Mouse (Mus musculus): ENCODE measurements around the gene Nudcd3.

Gene Nudcd3

DNA sequence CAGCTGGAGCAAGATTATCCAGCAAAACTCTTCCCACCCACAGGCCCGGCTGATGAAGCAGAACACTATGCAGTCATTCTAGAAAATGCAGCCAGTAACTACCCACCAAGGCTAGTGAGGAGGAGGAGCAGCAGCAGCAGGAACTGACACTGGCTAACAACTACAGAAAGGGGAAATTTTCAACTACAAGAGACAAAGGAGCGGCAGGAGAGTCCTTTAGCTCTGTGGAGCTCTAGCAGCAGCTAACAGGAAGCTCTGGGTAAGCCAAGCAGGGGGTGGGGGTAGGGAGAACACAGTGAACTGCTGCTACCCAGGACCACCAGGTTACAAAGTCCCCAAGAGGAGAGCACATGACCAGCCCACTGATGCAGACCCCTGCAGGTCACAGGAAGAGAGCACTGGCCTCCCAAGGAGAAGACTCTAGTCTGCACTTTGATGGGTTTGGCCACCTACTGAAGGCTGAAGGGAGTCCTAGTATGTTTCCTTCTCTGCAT is 21.5 kb downstream of the Nudcd3 start:
- DNase-seq (ENCODE audit: low read depth, low spot score): no peak

DNA sequence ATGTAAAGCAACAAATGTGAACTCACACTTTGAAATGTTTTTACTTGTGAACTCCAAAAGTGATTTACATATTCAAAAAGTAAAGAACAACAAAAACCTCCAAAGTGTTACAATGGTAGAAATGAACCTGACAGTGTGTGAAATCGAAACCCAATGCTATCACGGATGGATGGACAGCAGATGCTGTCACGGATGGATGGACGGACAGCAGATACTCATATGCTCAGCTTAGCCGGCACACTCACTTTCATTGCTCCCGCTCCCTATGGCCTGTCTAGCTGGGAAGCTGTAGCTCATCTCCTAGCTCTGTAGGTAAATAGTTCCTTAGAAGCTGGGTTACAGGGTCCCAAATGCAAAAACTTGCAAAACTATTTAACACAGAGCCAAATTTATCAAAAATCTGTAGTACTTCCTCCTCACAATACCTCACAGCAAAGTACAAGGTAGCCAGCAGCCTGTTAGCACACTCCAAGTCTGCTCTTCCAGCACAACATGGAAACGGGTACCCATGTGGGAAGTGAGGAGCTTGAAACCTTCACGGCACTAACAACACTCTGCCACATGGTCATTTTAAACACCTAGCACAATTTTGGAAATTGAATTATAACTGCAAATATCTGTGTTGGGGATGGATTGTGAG is 22.3 kb downstream of the Nudcd3 start:
- DNase-seq (ENCODE audit: low read depth, low spot score): no peak

DNA sequence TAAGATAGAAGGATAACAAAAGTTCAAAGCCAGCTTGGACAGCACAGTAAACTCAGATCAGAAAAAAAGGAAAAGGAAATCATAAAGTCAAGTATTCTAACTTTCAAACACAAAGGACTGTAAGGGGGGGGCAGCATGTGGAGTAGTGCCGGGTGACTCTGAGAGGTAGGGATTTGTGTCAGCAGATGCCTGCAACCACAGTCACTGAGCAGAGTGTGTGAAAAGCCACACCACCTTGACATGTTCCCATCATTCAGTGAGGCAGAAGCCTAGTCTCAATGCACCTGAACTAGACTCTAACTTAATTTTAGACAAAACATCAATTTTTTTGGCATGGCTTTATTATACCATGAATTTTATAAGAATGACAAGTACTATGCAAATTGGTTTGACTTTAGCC is 24.7 kb downstream of the Nudcd3 start:
- no peak for DNase-seq (ENCODE audit: low read depth, low spot score)

DNA sequence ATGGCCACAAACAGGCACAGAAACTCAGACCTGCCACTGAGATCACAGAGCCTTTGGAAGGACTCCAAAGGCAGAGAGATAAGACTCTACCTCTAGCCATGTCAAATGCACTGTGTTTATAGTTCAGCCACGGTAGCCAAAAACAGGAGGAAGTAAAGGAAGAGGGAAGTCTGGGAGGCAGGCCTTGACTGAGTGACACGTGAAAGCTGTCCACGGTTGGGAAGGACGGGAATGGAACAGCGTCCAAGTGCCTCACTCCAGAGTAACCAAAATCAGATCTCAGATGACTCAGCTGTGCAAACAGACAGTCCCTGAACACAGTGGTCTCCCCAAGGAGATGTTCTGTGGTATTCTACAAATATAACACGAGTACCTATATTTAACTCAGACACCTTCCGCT is 25.5 kb downstream of the Nudcd3 start:
- DNase-seq (ENCODE audit: low read depth, low spot score): no peak

DNA sequence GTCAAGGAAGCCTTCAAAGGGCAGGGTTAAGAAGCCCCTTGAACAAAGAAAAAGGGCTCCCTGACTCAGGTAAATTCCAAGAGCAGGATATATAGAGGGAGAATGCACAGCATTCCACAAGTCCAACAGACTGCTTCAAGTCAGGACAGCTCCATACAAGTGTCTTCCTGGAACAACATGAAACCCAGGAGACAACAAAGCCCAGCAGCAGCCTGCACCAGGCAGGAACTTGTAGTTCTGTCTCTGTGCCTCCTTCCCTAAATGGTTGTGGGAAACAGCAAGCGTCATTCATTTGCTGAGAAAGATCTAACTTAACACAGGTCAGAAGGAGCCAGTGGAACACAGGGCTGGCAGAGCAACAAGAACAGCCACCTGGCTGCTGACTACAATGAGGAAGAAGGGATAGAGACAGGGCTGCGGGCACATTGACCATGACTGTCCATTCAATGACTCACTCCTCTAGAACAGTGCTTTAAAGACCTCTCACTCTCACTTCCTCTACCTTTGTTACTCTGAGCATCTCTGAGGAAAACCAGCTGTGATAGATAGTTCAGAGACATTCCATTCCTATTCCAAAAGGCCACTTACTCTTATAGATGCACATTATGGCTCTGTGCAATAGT is 31.1 kb downstream of the Nudcd3 start:
- DNase-seq (ENCODE audit: low read depth, low spot score): no peak

DNA sequence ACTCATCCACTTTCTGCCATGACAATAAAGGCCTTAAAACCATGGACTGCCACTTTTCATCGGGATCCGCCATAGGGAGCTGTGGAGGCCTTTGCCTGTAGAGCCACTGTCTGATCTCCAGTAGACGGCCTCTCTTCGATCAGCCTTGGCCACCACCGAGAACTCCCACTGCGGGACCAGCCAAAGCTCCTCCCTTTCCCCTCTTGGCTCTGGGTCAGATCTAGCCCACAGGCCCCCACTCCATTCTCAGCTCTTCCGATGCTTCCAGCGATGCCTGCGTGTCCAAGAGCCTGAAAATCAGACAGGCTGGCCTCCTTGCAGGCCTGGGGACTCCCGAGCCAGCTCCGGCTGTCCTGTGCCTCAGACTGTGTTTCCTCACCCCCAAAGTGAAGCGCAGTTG is 33.9 kb downstream of the Nudcd3 start:
- no peak for DNase-seq (ENCODE audit: low read depth, low spot score)

DNA sequence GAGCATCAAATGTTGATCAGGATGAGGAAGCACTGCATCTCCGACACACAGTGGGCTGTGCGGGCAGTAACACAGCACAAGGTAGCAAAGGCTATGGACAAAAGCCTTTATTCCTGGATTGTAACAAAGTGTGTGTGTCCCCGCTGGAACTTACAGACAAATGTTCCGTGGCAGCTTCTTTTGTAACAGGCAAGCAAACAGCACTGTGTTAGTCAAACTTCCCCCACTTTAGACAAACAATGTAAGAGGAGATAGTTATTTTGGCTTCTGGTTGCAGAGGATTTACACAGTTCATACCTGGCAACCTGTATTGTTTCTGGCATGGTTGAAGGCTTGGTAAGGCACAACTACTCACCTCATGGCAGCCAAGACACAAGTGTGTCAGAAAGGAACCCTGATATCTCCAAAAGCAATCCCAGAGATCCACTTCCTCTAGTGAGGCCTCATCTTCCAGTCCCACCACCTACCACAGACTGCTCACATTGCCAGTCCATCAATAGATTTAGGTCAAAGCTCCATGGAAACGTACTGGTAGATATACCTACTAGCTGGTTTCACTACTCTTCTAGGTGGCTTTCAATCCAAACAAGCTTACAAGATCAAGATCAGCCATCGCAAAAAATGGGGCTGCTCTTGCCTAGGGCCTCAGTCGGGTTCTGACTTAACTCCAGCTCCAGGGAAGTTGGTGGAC is 34.7 kb downstream of the Nudcd3 start:
- no peak for DNase-seq (ENCODE audit: low read depth, low spot score)

DNA sequence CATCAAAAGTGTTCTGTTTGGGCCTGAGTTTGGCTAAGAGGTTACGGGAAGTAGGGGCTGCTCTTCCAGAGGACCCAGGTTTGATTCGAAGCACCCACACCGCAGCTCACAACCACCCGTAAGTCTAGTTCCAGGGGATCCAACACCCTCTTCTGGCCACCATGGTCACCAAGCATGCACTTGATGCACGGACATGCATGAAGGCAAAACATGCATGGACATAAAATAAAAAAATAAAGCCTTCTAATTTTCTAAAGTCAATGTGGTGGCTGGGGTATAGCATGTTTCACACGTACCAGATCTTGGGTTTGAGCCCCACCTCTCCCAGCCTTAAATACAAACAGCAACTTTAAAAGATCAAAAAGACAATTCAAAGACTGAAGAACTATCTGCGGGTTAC is 35.4 kb downstream of the Nudcd3 start:
- no peak for DNase-seq (ENCODE audit: low read depth, low spot score)

DNA sequence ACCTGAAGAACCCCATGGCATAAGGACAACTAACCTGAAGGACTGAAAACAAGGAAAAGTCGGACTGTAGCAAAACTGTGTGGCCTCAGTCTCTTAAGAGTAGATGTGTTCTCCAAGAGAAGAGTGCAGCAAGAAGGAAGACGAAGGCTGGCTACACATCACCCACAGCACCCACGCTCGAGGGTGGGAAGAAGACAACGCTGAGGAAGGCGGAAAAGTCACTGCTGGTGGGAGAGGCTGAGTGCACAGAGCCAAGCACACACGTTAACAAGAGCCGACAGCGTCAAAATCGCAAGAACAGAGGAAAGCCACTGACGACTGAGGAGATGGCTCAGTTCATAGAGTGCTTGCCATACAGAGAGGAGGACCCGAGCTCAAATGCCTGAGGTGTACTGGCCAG is 36.5 kb downstream of the Nudcd3 start:
- DNase-seq (ENCODE audit: low read depth, low spot score): no peak

DNA sequence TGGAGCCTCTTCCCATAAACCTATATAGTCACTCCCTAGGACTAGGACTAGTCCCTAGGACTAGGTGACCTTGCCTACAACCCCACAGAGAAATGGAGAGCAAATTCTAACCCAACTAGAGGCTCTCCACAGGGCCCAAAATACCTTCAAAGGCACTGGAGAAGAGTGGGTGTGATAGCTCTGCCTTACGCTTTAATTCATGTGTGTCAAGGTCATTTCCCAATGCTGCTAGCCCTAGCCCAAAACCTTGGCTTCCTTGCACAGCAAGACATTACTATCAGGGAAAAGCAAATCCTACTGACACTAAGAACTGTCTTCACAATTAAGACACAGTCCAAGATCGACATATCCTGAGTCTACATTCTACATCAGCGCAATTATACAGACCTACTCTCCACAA is 37.2 kb downstream of the Nudcd3 start:
- DNase-seq (ENCODE audit: low read depth, low spot score): no peak

DNA sequence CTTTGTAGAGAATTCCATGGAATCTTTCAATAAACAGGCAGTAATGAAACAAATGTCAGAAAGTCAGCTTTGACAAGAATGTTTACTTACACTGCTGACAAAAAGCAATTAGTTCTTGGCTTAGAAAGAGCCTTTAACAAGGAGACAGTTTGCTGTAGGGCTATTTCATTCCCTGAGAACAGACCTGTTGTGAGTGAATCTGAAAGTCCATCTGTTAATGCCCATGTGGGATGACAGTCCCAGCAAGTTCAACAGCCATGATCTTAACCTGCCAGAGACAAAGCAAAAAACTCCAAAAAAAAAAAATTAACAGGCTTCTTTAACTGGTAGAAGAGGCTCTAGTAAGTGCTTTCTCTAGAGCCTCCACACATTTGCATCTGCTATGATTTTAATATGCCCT is 38.7 kb downstream of the Nudcd3 start:
- no peak for DNase-seq (ENCODE audit: low read depth, low spot score)

DNA sequence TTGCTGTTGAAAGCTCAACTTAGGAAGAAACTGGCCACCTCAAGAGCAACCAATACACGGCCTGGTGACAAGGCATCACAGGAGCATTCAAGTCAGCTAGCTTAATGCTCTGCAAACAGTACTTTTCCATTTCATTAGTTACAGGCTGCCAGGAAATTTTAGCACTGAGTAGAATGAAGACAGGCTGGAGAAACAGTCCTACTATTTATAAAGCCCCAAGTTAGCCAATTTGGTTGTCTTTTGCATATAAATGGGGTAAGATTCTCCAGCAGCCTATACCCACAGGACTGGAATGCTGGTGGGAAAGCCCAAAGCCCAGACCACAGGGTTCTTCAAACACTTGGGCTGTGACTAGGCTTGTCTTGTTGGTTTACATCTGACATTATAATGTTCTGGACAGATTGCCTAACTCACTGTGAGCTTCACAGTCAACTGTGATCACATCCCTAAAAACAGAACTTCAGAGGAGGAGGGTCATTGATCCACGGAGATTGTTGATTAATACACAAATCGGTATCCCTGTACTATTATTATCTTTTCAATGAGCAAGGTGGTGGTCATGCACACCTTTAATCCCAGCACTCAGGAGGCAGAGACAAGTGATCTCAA is 39.4 kb downstream of the Nudcd3 start:
- DNase-seq (ENCODE audit: low read depth, low spot score): no peak

DNA sequence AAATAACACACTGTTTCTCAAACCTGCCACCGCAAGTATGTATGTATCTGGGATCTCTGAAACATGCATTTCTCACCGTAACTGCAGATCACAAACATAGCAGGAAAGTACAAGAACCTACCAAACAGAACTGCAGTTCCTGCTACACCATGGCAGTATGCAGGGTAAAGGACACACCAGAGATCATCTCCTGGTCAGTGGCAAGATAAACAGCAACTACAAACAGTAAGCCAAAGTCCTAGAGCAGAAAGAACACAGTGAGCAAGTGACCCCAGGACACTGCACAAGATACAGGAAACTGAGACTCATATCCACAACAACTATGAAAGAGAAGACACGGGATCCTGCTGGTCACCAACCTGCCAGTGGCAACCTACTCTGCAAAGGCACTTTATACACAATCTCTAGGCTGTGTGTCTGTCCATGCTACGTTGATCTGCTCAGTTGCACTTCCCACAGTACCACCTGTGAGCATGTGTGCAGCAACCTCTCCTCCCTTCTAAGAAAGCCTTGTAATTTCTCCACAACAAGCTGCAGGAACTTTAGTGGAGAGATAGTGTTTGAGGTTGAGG is 40.4 kb downstream of the Nudcd3 start:
- DNase-seq (ENCODE audit: low read depth, low spot score): no peak

DNA sequence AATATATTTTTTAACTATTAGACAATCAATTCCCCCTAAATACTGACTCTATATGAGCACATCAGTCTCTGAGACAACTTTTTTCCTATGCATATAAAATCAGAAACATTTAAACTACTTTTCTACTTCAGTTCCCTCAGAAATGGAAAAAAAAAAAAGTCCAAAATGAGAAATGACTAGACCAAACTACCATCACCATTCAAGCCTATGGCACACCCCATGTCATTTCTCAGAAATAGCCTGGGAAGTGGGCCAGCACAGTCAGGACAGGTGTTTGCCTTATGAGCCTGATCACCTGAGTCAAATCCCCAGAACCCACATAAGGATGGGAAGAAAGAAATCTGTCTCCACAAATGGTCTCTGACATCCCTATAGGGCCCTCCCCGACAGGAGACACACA is 41.7 kb downstream of the Nudcd3 start:
- no peak for DNase-seq (ENCODE audit: low read depth, low spot score)

DNA sequence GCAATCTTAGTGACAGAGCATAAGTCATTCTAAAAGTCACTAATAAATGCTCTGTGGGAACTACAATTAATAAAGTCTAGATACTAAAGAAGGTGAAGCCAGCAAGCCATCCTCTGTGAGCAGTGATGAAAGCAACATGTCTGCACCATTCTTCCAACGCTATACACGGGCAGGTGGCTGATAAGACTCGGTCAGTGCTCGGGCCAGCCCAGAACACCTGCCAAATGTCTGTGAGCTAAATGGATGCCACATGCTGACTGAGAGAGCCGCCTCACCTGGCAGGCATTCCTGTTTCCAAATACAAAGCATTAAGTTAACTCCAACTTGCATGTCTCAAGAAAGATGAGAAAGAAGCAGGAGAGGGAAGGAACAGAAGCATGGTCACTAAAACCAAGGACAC is 43.1 kb downstream of the Nudcd3 start:
- no peak for DNase-seq (ENCODE audit: low read depth, low spot score)

DNA sequence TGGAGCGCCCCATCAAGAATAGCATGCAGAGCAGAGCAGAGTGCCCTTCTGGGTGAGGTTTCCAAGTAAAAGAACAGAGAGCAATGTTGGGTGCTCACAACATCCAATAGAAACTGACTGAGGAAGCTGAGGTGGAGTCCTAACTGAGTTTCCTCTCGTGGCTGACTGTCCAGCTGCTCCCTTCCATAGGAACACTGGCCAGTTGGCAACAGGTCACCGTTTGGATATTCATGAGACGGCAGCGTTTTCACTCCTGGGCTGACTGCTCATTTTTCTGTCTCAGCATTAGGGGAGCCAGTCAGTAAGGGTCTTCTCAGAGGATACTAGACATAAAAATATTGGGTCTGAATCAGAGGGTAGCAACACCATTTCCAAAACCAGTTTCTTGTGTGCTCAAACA is 43.6 kb downstream of the Nudcd3 start:
- DNase-seq (ENCODE audit: low read depth, low spot score): no peak

DNA sequence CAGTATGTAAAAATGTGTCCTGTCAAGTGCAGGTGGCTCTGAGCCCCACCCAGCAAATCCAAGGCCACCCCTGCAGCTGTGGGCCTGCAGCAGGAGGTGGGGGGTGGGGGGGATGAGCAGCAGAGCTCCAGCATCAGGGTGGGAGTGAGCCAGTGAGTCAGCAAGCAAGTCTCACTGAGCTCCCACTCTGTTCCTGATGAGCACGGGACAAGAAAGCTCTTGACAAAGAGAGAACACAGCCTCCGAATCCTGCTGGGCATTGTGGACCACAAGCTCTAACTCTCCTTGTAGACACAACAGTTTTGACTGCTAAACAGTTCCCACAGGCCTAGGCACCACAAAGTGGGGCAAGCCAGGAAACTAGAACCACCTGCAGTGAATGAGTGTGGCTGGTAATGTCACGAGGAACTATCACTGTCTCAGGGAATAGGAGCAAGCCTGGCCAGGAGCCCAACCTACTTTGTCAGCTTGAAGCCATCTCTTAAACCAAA is 46.0 kb downstream of the Nudcd3 start:
- DNase-seq (ENCODE audit: low read depth, low spot score): peak; percentile 22

DNA sequence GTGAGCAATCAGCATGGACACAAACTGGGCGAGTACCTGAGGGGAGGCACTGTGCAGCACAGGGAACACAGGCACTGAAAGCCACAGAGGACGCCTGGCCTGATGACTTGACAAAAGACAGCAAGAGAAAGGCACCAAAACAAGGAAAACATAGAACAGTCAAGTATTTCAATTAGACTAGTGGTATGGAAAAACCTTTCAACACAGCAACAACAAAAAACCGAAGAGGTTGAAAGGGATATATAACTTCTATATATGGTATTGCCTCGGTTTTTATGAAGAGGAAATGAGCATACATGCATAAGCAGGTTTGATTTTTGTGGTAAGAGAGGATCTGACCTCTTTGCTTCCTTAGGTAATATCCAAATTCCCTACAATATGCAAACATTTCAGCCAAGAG is 47.4 kb downstream of the Nudcd3 start:
- DNase-seq (ENCODE audit: low read depth, low spot score): no peak

DNA sequence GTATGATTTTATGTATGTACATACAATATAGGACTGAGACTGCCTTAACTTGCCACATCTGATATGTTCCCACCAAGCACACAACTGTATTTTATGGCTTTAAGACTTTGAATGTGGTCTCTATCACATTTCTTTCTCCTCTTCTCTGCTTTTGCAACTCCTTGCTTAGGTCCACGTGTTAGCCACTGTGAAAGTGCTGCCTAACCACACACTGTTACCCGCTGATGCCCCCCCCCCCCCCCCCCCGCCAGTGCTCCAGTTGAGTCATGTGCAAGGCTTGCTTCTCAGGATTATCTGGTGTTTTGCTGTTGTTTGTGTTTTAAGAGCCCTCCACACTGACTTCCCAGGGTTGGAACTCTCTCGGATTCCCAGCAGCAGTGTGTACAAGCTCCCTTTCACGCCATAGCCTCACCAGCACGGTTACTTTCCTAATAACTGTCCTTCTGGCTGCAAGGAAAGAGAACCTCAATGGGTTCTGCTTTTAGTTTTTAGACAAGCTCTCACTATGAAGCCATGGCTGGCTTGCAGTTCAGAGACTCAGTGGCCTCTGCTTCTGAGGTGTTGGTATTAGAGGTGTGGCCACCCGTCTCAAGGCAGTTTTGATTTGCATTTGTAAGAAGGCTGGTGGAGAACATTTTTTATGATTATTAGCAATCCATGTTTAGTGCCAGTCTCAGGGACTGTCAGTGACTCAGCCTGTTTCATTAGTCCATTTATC is 61.8 kb downstream of the Nudcd3 start:
- DNase-seq (ENCODE audit: low read depth, low spot score): no peak

DNA sequence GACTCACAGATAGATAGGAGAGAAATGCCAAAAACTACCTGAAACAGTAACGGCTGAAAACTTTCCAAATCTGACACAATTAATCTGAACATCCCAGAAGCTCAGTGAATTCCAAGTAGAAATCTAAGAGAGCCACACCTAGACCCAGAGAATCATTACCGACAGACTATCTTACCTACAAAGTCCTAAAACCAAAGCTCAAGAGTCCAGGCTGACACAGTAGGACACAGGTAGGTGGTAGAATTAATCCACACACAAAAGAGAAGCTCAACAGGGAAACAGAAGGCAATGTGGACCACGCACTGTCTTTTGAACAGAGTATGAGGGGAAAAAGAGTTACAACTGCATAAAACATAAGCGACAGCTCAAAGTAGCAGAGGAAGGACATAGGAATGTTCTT is 67.3 kb downstream of the Nudcd3 start:
- DNase-seq (ENCODE audit: low read depth, low spot score): no peak

DNA sequence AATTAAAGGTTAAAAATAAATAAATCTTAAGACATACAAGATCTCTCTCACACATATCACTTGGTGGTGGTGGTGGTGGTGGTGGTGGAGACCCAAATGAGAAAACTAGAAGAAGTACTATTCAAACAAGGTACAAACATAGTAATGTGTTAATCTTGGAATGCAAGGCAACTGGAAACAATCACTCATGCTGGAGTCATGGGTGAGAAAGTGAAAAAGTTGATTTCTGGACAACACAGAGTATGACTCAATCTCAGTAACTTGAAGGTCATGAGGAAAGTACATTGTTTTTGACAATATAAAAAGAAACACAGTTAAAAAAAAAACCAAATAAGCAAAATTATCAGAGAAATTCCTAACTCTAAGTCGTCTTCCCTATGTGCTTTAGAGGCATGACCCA is 69.6 kb downstream of the Nudcd3 start:
- no peak for DNase-seq (ENCODE audit: low read depth, low spot score)
